Mouse (Mus musculus): Measurements from ENCODE around the gene Sprr3.

GRCm38 (mm10) chr3:92485863-92486262, 27.3 kb upstream of the Sprr3 start, which contains the start of gene Sprr1a:
- TF ChIP-seq POLR2A (IDR thresholded peaks at IDR 0.05; ENCODE audit: low read depth, low read length) = no peak
- TF ChIP-seq CTCF (IDR thresholded peaks at IDR 0.05; ENCODE audit: extremely low read depth, insufficient read length, insufficient replicate concordance, low read depth, low read length) = no peak
